Mouse (Mus musculus): ENCODE results near the gene Klf15. TPM values are rescaled to one million over a fixed set of nuclear protein-coding genes. Genes with fewer than 3 reads are reported as not detected.

Klf15 gene
- 9.5 and 12.2 TPM in 2 replicates for polyA plus RNA-seq (2015; fragmentation: Nextera tagmentation; extraction: Ambion mirVana)

DNA sequence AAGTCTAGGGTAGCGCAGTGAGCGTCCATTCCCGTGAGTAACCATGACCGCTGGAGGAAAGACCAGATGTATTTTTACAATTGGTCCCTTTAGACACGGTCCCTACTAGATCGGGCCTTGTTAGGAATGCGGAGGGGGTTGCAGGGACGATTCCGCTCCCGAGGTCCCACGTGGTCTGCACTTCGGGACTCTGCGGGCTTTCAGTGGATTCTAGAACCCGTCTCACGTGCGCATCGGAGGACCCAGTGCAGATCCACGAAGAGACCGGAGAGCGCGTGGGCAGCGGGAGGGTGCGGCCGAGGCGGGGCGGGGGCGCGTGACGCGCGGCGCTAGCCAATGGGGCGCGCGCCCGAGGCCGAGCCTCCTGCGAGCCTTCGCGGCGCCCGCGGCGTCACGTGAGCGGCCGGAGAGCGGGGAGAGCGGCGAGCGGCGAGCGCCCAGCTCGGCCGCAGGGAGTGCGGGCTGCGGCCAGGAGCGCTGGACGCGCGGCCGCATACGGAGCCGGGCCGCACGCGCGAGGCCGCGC lies at the start of gene Klf15:
TSS of gene Klf15 (plus strand) at position 396 of the 526 bp plus-strand sequence.

DNA sequence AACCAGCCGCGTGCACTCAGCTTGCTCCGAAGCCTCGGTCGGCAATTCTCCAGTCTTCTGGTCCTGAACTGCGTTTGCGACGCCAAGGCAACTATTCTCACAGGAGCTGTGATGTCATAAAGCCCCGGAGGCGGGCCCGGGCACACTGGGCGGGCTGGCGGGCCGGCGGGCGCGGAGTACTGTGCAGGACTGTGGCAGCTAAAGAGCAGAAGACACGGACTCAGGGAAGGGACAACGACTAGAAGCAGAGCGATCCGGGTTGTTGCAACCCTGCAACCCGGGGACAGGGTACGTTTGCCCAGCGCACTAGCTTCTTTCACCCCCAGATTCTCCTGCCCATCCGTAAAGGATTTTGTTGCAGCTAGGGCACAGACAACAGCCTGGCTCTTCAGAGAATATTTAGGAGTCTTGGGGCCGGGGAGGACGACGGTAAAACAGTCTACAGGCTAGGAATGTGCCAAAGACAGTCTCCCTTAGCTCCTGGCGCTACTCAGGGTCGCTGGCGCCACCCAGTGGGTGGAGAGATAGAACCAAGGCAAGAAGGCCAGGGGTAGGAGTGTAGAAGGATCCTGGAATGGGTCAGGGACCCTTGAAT lies 33.9 kb upstream of the Klf15 start, which contains the start of gene Cfap100:
TSS of gene Cfap100 (minus strand) at position 418 of the 595 bp plus-strand sequence.

DNA sequence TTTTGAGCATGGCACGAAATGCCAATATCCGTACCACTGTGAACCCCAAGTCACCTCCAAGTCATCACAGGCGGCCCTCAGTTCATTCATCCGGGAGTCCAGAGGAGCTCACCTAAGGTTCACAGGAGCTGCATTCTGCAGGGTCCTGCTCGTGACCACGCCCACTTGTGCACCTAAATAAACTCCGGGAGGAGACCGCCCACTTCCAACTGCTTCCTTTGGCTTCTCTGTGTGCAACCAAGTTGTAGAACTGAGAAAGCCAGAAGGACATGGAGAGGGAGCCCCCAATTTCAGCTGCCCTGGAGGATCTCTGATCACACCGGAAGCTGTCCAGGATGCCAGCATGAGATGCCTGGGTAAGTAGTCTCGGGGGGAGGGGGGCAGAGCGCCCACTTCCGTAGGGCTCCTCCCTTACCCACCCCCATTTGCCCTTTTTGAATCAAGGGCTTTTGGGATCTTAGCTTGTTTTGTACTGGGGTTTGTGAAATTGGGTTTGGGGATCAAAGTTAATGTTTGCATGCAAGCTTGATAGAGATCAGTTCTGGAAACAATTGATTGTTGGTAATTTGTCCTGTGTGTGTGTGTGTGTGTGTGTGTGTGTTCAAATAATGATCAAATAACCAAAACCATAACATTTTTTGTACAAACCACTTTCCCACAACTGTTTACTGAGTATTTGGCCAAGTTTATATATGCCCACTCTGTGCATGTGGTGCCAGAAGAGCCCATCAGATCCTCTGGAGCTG lies 24.0 kb downstream of the Klf15 start, which contains the start of gene Aldh1l1:
TSS of gene Aldh1l1 (plus strand) at position 252 of the 746 bp plus-strand sequence.

Other genes starting within 250 kb of the Klf15 start
- gene Vmn1r53, start 238.1 kb upstream of the Klf15 start, polyA plus RNA-seq (2015; fragmentation: Nextera tagmentation; extraction: Ambion mirVana): 0.15 TPM in 1 of 2 replicates, not detected in the other
- gene Vmn1r54, start 216.3 kb upstream of the Klf15 start, polyA plus RNA-seq (2015; fragmentation: Nextera tagmentation; extraction: Ambion mirVana): not detected in 2 replicates
- gene BC048671, start 161.4 kb upstream of the Klf15 start, polyA plus RNA-seq (2015; fragmentation: Nextera tagmentation; extraction: Ambion mirVana): not detected in 2 replicates
- 0.59 and 0.68 TPM in 2 replicates for gene Chst13, start 137.4 kb upstream of the Klf15 start, polyA plus RNA-seq (2015; fragmentation: Nextera tagmentation; extraction: Ambion mirVana)
- 1.4 TPM in 2 replicates for gene Uroc1, start 129.3 kb upstream of the Klf15 start, polyA plus RNA-seq (2015; fragmentation: Nextera tagmentation; extraction: Ambion mirVana)
- 8.4 and 8.5 TPM in 2 replicates for gene Zxdc, start 93.1 kb upstream of the Klf15 start, polyA plus RNA-seq (2015; fragmentation: Nextera tagmentation; extraction: Ambion mirVana)
- gene Cfap100, start 33.8 kb upstream of the Klf15 start, polyA plus RNA-seq (2015; fragmentation: Nextera tagmentation; extraction: Ambion mirVana): 0.03 TPM in 1 of 2 replicates, not detected in the other
- gene Aldh1l1, start 23.9 kb downstream of the Klf15 start, polyA plus RNA-seq (2015; fragmentation: Nextera tagmentation; extraction: Ambion mirVana): 28.0 and 87.2 TPM in 2 replicates
- 16.3 and 32.5 TPM in 2 replicates for gene Slc41a3, start 142.1 kb downstream of the Klf15 start, polyA plus RNA-seq (2015; fragmentation: Nextera tagmentation; extraction: Ambion mirVana)